Mouse (Mus musculus) olfactory bulb, adult 2 months (tissue): ENCODE data around the gene Dnase1. TPM values are rescaled to one million over a fixed set of nuclear protein-coding genes. Genes with fewer than 3 reads are reported as not detected.

Source experiments
- H3K27ac ChIP-seq: fragments of 200-500 bp; 2 replicates; pipeline ENCODE4 v1.5.1; 2012; ENCODE audit warnings: low read depth, low read length; ENCODE audit not compliant: insufficient read depth
- H3K4me1 ChIP-seq: fragments of 200-500 bp; 2 replicates; pipeline ENCODE4 v1.6.1; 2012; ENCODE audit warnings: low read length; ENCODE audit not compliant: control insufficient read depth, insufficient read depth
- H3K4me3 ChIP-seq: fragments of 200-500 bp; 2 replicates; pipeline ENCODE4 v1.5.1; 2012; ENCODE audit warnings: mild to moderate bottlenecking, low read depth, low read length, moderate library complexity; ENCODE audit not compliant: insufficient read depth
- CTCF ChIP-seq: fragments of 200-500 bp; IDR thresholded peaks from 2 replicates; pipeline ENCODE4 v1.5.1; 2012; ENCODE audit warnings: low read depth, mild to moderate bottlenecking, low read length, moderate library complexity; ENCODE audit not compliant: insufficient read depth
- POLR2A ChIP-seq: fragments of 200-500 bp; IDR thresholded peaks from 2 replicates; pipeline ENCODE4 v1.6.1; 2012; ENCODE audit warnings: mild to moderate bottlenecking, low read depth, low read length, moderate library complexity; ENCODE audit not compliant: insufficient read depth
- WGBS: fragments of 180-500 bp; shearing (Covaris S2); methylation state at CpG from one replicate; pipeline ENCODE4 v1.1.7; 2018; 5-methylcytosine and 5-hydroxymethylcytosine counted together
- polyA plus RNA-seq: library from polyadenylated mRNA; stranded (reverse); fragments of >200 nt; gene quantifications from 2 replicates; pipeline ENCODE4 v1.2.4, GENCODE M21; 2012; ENCODE audit warnings: low replicate concordance; ENCODE audit not compliant: missing spikeins, insufficient read depth, insufficient read length

The Dnase1 gene
- polyA plus RNA-seq, 1 experiment: not detected

- TF ChIP-seq CTCF: no peak
- no peak for TF ChIP-seq POLR2A
- no peaks in the 10 kb centered on the region for H3K4me1 ChIP-seq
- H3K27ac ChIP-seq: no peak overlapping the region
- no peak overlapping the region for H3K4me3 ChIP-seq
- WGBS: 42% methylated on average over 1 of the region's 1 CpGs
Measured at GRCm38 (mm10) chr16:4026672-4027071, 10.1 kb upstream of the Dnase1 start.

DNA sequence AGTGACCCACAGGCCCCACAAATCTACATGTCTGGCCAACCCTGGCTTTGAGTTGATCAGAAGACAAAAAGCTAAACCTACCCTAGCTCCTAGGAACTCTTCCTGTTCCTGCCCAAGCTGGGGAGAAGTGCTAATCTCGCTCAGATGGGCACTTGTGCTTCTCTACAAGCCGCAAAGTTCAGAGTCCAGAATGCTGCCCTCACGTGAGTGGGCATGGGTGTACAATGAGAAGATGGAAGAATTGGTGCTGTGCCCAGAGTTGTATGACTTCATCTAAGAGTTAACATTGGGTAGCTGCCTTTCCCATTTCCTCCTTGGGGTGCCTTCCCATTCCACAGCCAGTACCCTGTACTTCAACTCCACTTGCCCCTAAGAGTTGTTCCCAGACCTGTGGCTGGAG lies 9.5 kb upstream of the Dnase1 start:
- Histone ChIP-seq H3K4me3 (no peak overlapping the region), H3K27ac (no peak overlapping the region), H3K4me1 (no peaks in the 10 kb centered on the region)
- TF ChIP-seq POLR2A: no peak
- TF ChIP-seq CTCF: no peak
- WGBS: 70% methylated on average over 3 of the region's 3 CpGs

DNA sequence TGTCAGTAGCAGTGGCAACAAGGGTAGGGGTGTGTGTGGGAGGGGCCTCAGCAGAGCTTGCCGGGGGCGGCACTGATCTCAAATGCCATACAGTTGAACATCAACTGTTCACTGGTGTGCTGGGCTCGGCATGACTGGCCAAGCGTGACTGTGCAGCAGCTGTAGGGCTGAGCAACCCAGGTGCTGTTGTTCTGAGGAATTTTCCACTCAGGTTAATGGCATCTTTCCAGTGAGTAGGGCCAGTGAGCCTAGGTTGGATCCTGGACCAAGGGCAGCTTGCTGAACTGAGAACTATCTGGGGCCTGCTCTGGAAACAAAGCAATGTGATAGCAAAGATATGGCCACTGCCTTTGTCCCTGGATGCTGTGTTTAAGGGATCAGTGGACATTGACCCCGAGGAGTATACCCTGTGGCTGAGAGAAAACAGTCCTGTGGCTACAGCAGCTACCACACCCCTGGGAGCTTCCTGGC lies 7.3 kb upstream of the Dnase1 start:
- H3K27ac ChIP-seq: no peak overlapping the region
- H3K4me1 ChIP-seq: no peaks in the 10 kb centered on the region
- no peak overlapping the region for H3K4me3 ChIP-seq
- TF ChIP-seq POLR2A (no peak), CTCF (no peak)
- WGBS: 71% methylated on average over 5 of the region's 5 CpGs

DNA sequence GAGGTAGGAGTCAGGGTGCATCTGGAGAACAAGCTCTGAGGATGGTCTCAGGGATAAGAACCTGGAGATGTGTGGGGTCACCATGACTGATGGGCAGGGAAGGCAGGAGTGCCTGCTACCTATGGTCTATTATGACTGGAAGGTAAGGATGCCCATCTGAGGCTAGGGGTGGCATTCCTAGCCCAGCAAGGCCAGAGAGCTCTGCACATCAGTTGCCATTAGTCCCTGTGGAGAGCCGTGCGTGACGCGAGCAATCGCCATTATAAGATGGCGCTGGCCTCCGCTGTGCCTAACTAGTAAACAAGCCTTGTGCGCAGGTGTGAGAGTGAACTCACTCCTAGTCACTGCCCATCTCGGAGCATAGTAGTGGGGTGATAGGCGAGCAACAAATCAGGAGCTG lies 6.2 kb upstream of the Dnase1 start:
- TF ChIP-seq CTCF (no peak), POLR2A (no peak)
- Histone ChIP-seq H3K4me3 (no peak overlapping the region), H3K4me1 (no peaks in the 10 kb centered on the region), H3K27ac (no peak overlapping the region)
- 94% methylated on average over 10 of the region's 10 CpGs for WGBS

DNA sequence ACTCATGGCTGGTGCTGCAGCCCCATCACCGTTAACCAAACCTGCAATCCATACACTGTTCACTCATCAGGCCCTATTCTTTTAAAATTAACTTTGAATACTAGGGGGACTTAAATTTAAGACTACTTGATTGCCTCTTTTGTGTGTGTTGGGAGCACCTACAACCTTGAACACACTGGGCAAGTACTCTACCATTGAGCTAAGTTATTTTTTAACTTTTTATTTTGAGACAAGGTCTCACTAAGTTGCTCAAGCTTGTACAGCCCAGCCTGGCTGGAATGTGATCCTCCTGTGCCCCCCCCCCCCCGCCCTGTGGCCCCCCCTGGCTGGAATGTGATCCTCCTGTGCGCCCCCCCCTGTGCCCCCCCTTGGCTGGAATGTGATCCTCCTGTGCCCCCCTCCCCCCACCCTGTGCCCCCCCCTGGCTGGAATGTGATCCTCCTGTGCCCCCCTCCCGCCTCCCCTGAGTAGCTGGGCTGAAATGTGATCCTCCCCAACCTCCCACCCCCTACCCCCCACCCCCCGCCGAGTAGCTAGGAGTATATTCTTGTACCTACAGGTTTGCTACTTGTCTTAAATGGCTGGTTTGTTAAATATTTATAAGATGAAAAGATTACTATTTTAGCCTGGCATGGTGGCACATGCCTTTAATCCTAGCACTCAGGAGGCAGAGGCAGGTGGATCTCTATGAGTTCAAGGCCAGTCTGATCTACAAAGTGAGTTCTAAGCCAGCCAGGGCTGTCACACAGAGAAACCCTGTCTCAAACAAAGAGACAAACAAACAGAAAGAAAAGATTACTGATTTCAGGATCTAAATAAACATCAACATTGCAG lies 5.1 kb upstream of the Dnase1 start:
- H3K27ac ChIP-seq: no peak overlapping the region
- no peak overlapping the region for H3K4me3 ChIP-seq
- 76% methylated on average over 5 of the region's 6 CpGs for WGBS
- no peak for TF ChIP-seq CTCF
- TF ChIP-seq POLR2A: no peak
- H3K4me1 ChIP-seq: no peaks in the 10 kb centered on the region

DNA sequence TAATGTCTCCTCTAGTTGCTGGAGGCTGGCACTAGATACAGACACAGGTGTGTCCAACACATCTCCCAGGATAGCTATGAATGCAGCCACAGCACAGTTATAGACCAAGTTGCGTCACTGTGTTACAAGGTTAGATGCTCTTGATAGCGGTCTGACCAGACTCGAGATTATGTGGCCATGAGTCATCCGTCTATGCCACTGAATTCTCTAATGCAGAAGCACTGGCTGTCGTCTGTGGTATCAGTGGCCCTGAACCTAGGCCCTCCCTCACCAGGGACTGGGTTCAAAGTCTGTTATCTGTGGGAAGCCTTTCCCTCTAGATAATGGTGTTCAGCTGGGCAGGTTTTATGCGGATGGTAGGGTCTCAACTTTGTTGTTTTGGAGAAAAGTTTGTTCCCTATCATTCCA lies 4.4 kb upstream of the Dnase1 start:
- no peak overlapping the region for H3K4me3 ChIP-seq
- 80% methylated on average over 6 of the region's 6 CpGs for WGBS
- H3K4me1 ChIP-seq: no peaks in the 10 kb centered on the region
- H3K27ac ChIP-seq: no peak overlapping the region
- TF ChIP-seq POLR2A (no peak), CTCF (no peak)

DNA sequence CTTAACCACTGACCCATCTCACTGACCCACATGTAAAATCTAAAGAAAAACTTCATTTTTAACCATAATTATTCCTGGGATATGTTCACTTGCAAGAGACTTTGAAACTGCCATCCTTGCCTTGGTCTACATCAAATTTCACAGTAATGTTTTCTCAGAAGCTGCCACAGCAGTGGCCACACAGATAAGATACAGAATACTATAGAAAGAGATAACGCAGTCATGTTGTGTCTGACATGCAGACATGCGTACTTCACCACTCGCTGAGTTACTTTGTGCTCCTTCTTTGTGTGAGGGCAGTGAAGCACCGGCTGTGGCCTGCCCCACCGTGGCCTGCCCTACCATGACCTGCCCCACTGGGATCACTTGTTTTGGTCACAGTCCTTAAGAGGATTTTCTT lies 2.8 kb upstream of the Dnase1 start:
- Histone ChIP-seq H3K4me1 (no peaks in the 10 kb centered on the region), H3K27ac (no peak overlapping the region), H3K4me3 (no peak overlapping the region)
- TF ChIP-seq POLR2A: no peak
- TF ChIP-seq CTCF: no peak
- WGBS: 70% methylated on average over 5 of the region's 5 CpGs

DNA sequence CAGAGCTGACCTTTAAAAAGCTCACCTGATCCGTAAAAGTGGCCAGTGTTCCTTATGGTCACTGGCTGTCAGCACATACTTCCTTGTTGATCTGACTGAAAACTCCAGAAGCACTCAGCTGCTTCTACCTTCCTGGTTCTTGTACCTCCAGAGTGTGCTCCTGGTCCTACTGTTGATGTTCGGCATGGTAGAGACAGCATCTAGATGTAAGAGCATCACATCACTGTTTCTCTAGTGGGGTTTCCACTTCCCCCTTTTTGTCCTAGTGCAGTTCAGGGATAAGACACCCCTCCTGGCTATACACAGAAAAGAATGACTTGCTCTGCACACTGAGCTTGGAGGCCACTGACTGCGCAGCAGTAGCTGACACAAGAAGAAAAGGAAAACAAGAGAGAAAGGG lies 2.3 kb upstream of the Dnase1 start:
- no peaks in the 10 kb centered on the region for H3K4me1 ChIP-seq
- H3K4me3 ChIP-seq: no peak overlapping the region
- H3K27ac ChIP-seq: no peak overlapping the region
- 90% methylated on average over 3 of the region's 3 CpGs for WGBS
- TF ChIP-seq POLR2A: no peak
- no peak for TF ChIP-seq CTCF

DNA sequence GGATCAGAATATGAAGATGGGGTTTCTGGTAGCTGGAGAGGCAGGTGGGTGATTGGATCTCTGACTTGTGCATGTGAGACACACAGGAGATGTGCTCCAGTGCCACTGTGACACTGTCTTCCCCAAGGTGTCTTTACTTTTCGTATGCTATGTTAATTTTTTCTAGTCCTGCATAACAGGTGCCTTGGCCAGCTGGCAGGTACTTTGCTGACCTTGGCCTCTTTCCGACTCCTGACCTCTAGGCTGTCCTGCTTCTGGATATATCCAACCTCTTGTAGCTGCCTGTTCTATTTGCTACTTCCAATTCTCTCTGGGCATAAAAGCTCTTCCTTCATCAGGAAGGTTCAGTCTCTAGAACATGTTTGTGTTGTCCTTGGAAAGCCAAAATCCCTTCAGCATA lies 1.2 kb upstream of the Dnase1 start:
- no peak overlapping the region for H3K27ac ChIP-seq
- TF ChIP-seq CTCF: no peak
- H3K4me1 ChIP-seq: no peaks in the 10 kb centered on the region
- WGBS: 91% methylated on average over 2 of the region's 2 CpGs
- no peak overlapping the region for H3K4me3 ChIP-seq
